Mouse (Mus musculus) hindbrain, embryonic 14.5 days (tissue): ENCODE data around the gene Baiap2. TPM values are rescaled to one million over a fixed set of nuclear protein-coding genes. Genes with fewer than 3 reads are reported as not detected.

Experiments used
- ATAC-seq: fragments of 200-750 bp; cut with Nextera tagmentation; 2 replicates; pipeline ENCODE4 v1.8.0; 2017; ENCODE audit warnings: moderate number of reproducible peaks, mild to moderate bottlenecking, moderate TSS enrichment, moderate library complexity; ENCODE audit not compliant: low FRiP score
- DNase-seq: peaks from one replicate; pipeline ENCODE4 v3.0.0-alpha.2; 2015; ENCODE audit warnings: low spot score
- H3K27ac ChIP-seq: fragments of 300-500 bp; sonication (generic); 2 replicates; pipeline ENCODE4 v1.5.1; 2014; ENCODE audit warnings: mild to moderate bottlenecking, moderate library complexity
- H3K27me3 ChIP-seq: fragments of 300-500 bp; sonication (generic); 2 replicates; pipeline ENCODE4 v1.6.1; 2014; ENCODE audit warnings: mild to moderate bottlenecking, low read length, mixed read lengths; ENCODE audit not compliant: control insufficient read depth, insufficient read depth
- H3K36me3 ChIP-seq: fragments of 300-500 bp; sonication (generic); replicated peaks from 2 replicates; pipeline ENCODE4 v1.6.1; 2014; ENCODE audit not compliant: control insufficient read depth, insufficient read depth
- H3K4me1 ChIP-seq: fragments of 300-500 bp; sonication (generic); replicated peaks from 2 replicates; pipeline ENCODE4 v1.6.1; 2014; ENCODE audit warnings: antibody characterized with exemption, low read length, mixed read lengths; ENCODE audit not compliant: control insufficient read depth, insufficient read depth
- H3K4me2 ChIP-seq: fragments of 300-500 bp; sonication (generic); replicated peaks from 2 replicates; pipeline ENCODE4 v1.6.1; 2014; ENCODE audit warnings: mild to moderate bottlenecking, moderate library complexity
- H3K4me3 ChIP-seq: fragments of 300-500 bp; sonication (generic); replicated peaks from 2 replicates; pipeline ENCODE4 v1.5.1; 2014; ENCODE audit warnings: mild to moderate bottlenecking, low read length
- H3K9ac ChIP-seq: fragments of 300-500 bp; sonication (generic); 2 replicates; pipeline ENCODE4 v1.6.1; 2014
- H3K9me3 ChIP-seq: fragments of 300-500 bp; sonication (generic); 2 replicates; pipeline ENCODE4 v1.6.1; 2016; ENCODE audit warnings: low read length; ENCODE audit not compliant: control insufficient read depth
- WGBS: fragments of 180-500 bp; shearing (Covaris S2); extraction: QIAGEN DNeasy Blood & Tissue Kit; methylation state at CpG from one replicate; pipeline ENCODE4 v1.1.7; 2014; 5-methylcytosine and 5-hydroxymethylcytosine counted together
- polyA plus RNA-seq: library from polyadenylated mRNA; unstranded; fragments of >200 nt; fragmentation: Nextera tagmentation; extraction: Ambion mirVana; gene quantifications from 2 replicates; pipeline ENCODE4 v1.2.1, GENCODE M21; 2014

Baiap2 gene
- 13.7 and 14.4 TPM in 2 replicates for polyA plus RNA-seq

GRCm38 (mm10) chr11:119942727-119943427 lies at the start of gene Baiap2:
Gene Baiap2 (plus strand): TSS chr11:119942763.
- H3K9me3 ChIP-seq: no peaks in the 10 kb centered on the region
- peak within 1 kb of the TSS; percentile 67 for H3K4me3 ChIP-seq
- under 1% methylated on average over 73 of the region's 79 CpGs for WGBS
- H3K36me3 ChIP-seq: no peaks in the 10 kb centered on the region
- ATAC-seq (peak; percentile 96), DNase-seq (peak; percentile 98)
- peak within 1 kb of the TSS; percentile 93 for H3K4me2 ChIP-seq
- H3K9ac ChIP-seq: peak within 1 kb of the TSS; percentile 68
- H3K4me1 ChIP-seq: peaks cover 22% of the 10 kb centered on the region
- H3K27ac ChIP-seq: peak within 1 kb of the TSS; percentile 66; the same call in 1 of the 2 replicates
- H3K27me3 ChIP-seq: 0 out of 2 replicates have a peak, but pooled peaks cover 3% of the 10 kb centered on the region

GRCm38 (mm10) chr11:119893667-119894236 lies 48.8 kb upstream of the Baiap2 start:
- H3K9me3 ChIP-seq: no peaks in the 10 kb centered on the region
- ATAC-seq: peak; percentile 31; the same call in 1 of the 2 replicates
- no peak overlapping the region for H3K4me2 ChIP-seq
- no peak overlapping the region for H3K4me3 ChIP-seq
- H3K27me3 ChIP-seq: no peaks in the 10 kb centered on the region
- 65% methylated on average over 9 of the region's 10 CpGs for WGBS
- DNase-seq: no peak
- peaks cover 20% of the 10 kb centered on the region for H3K4me1 ChIP-seq
- H3K27ac ChIP-seq: peak overlapping the region; percentile 74
- no peak overlapping the region for H3K9ac ChIP-seq
- H3K36me3 ChIP-seq: peaks cover 51% of the 10 kb centered on the region

- WGBS: 72% methylated on average over 6 of the region's 6 CpGs
- ATAC-seq: no peak
Measured at GRCm38 (mm10) chr11:119894634-119895033, 47.9 kb upstream of the Baiap2 start.

GRCm38 (mm10) chr11:119897041-119897440 lies 45.5 kb upstream of the Baiap2 start:
- no peak overlapping the region for H3K4me3 ChIP-seq
- peak; percentile 77 for ATAC-seq
- DNase-seq: peak; percentile 60

More at GRCm38 (mm10) chr11:119894634-119895033, 47.9 kb upstream of the Baiap2 start:
- Histone ChIP-seq H3K4me2 (no peak overlapping the region), H3K4me3 (no peak overlapping the region), H3K9ac (no peak overlapping the region), H3K9me3 (no peaks in the 10 kb centered on the region), H3K4me1 (peaks cover 20% of the 10 kb centered on the region), H3K27me3 (no peaks in the 10 kb centered on the region), H3K36me3 (peaks cover 44% of the 10 kb centered on the region), H3K27ac (peak overlapping the region; percentile 74; the same call in 1 of the 2 replicates)
- DNase-seq: no peak

GRCm38 (mm10) chr11:119898976-119899375 lies 43.6 kb upstream of the Baiap2 start:
- no peak overlapping the region for H3K4me2 ChIP-seq
- no peaks in the 10 kb centered on the region for H3K27me3 ChIP-seq
- no peak overlapping the region for H3K27ac ChIP-seq
- H3K4me3 ChIP-seq: no peak overlapping the region
- ATAC-seq (no peak), DNase-seq (no peak)
- H3K4me1 ChIP-seq: peaks cover 14% of the 10 kb centered on the region
- peaks cover 22% of the 10 kb centered on the region; the same call in 1 of the 2 replicates for H3K36me3 ChIP-seq
- H3K9ac ChIP-seq: no peak overlapping the region
- no peaks in the 10 kb centered on the region for H3K9me3 ChIP-seq
- 70% methylated on average over 11 of the region's 11 CpGs for WGBS

More at GRCm38 (mm10) chr11:119897041-119897440, 45.5 kb upstream of the Baiap2 start:
- WGBS: 59% methylated on average over 9 of the region's 9 CpGs
- Histone ChIP-seq H3K4me2 (no peak overlapping the region), H3K4me1 (peaks cover 20% of the 10 kb centered on the region), H3K27me3 (no peaks in the 10 kb centered on the region), H3K27ac (peak overlapping the region; percentile 83), H3K9me3 (no peaks in the 10 kb centered on the region), H3K9ac (0 out of 2 replicates have a peak overlapping the region, but pooled peaks have one; percentile 31), H3K36me3 (peaks cover 29% of the 10 kb centered on the region)

GRCm38 (mm10) chr11:119901174-119901573 lies 41.4 kb upstream of the Baiap2 start:
- 82% methylated on average over 4 of the region's 4 CpGs for WGBS
- no peak for DNase-seq
- ATAC-seq: no peak
- Histone ChIP-seq H3K36me3 (peaks cover 14% of the 10 kb centered on the region; the same call in 1 of the 2 replicates), H3K9me3 (no peaks in the 10 kb centered on the region), H3K4me1 (peaks cover 14% of the 10 kb centered on the region), H3K27me3 (no peaks in the 10 kb centered on the region), H3K4me2 (no peak overlapping the region), H3K27ac (no peak overlapping the region), H3K9ac (no peak overlapping the region), H3K4me3 (no peak overlapping the region)

- DNase-seq (no peak), ATAC-seq (no peak)
- WGBS: 67% methylated on average over 4 of the region's 4 CpGs
- no peak overlapping the region for H3K4me3 ChIP-seq
- no peak overlapping the region for H3K4me2 ChIP-seq
- no peaks in the 10 kb centered on the region for H3K9me3 ChIP-seq
- H3K27me3 ChIP-seq: no peaks in the 10 kb centered on the region
- peaks cover 7% of the 10 kb centered on the region; the same call in 1 of the 2 replicates for H3K36me3 ChIP-seq
- no peak overlapping the region for H3K27ac ChIP-seq
- no peak overlapping the region for H3K9ac ChIP-seq
- H3K4me1 ChIP-seq: peaks cover 3% of the 10 kb centered on the region; the same call in 1 of the 2 replicates
Measured at GRCm38 (mm10) chr11:119902891-119903290, 39.7 kb upstream of the Baiap2 start.

GRCm38 (mm10) chr11:119904621-119905286 lies 37.8 kb upstream of the Baiap2 start:
- H3K27ac ChIP-seq: no peak overlapping the region
- no peak overlapping the region for H3K9ac ChIP-seq
- no peaks in the 10 kb centered on the region for H3K36me3 ChIP-seq
- ATAC-seq (peak; percentile 73), DNase-seq (peak; percentile 84)
- H3K9me3 ChIP-seq: no peaks in the 10 kb centered on the region
- H3K4me3 ChIP-seq: no peak overlapping the region
- no peaks in the 10 kb centered on the region for H3K27me3 ChIP-seq
- no peaks in the 10 kb centered on the region for H3K4me1 ChIP-seq
- H3K4me2 ChIP-seq: no peak overlapping the region
- 35% methylated on average over 5 of the region's 5 CpGs for WGBS

- Histone ChIP-seq H3K4me1 (no peaks in the 10 kb centered on the region), H3K27me3 (no peaks in the 10 kb centered on the region), H3K4me3 (no peak overlapping the region), H3K4me2 (no peak overlapping the region), H3K9ac (no peak overlapping the region), H3K27ac (no peak overlapping the region), H3K9me3 (no peaks in the 10 kb centered on the region), H3K36me3 (no peaks in the 10 kb centered on the region)
- ATAC-seq (no peak), DNase-seq (no peak)
- 86% methylated on average over 5 of the region's 5 CpGs for WGBS
Measured at GRCm38 (mm10) chr11:119905794-119906193, 36.8 kb upstream of the Baiap2 start.
